Mouse (Mus musculus) heart, postnatal 36 days (tissue): Measurements from ENCODE around the gene Srf. TPM values are rescaled to one million over a fixed set of nuclear protein-coding genes. Genes with fewer than 3 reads are reported as not detected.

ENCODE experiments used
- DNase-seq, 2 experiments: peaks; one replicate each; pipeline ENCODE4 v3.0.0; 2021 to 2022
- intact Hi-C: fragments of 180-260 bp; cut with DNase I; formaldehyde crosslinking; loops from one replicate; pipeline ENCODE4 v1.15.1; 2025
- microRNA-seq, 2 experiments: library from miRNA; unstranded; fragments of <30 nt; microRNA quantifications; one replicate each; pipeline ENCODE4 v1.2.0; 2021; ENCODE audit warnings: borderline number of aligned reads in 2 of 2
- total RNA-seq, 2 experiments: library from RNA; stranded (reverse); gene quantifications; 2 replicates each; pipeline ENCODE4 v1.2.3; 2021

Srf gene
- total RNA-seq, 2 experiments from 2014 or later = 85.7 to 94.7 TPM

DNA sequence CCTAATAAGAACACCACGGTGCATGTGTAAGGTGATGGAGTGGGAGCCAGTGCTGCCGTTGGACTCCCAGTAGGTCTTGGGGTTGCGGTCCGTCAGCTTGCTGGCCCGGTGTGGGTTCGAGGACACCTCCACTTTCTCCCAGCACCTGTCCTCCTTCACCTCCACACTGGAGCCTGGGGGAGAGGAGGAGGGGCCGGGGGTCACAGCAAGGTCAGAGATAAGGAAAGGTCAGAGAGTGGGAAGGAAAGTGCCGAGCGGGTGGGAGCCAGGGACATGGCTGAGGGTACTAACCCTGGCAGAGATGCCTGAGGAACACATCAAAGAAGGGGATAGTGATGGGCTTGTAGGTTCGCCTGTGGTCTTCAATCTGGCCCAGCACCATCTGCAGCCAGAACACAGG lies 30.9 kb downstream of the Srf start:
- intact Hi-C loops = loop anchor here (1.0 kb wide), 3 partner anchors 24 to 112 kb away; no protein-coding TSS in a partner anchor
- DNase-seq = no peak

DNA sequence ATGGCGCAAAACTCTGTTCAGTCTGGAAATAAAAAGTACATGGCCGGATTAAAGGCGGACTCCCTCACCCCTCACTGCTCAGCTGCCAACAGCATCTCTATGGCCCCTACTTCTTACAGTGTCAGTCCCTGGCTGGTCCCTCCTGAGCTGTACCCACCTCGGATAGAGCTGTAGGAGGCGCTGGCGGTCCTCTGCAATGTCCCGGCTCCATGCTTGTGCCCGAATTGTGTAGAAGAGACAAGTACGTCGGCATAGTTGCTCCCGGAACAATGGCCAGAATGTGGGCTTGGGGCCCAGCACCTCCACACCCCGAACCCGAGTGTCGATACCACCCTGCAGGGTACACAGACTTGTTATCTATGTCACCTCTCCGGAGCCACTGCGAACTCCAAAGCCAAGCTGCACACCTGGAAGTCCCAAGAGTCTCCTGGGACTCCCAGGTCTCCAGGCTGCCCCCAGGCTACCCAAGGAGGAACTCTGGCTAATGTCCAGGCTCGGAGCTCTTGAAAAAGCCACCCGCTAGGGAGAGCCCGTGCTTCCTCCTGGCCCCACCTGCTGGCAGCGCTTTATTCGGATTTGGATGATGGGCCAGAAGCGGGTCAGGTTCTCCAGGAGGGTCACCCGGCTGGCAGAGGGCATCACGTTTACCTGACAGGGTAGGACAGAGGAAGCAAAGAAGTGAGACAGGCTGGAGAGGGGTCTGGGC lies 33.9 kb downstream of the Srf start:
- intact Hi-C loops = no loop called here
- no peak for DNase-seq

DNA sequence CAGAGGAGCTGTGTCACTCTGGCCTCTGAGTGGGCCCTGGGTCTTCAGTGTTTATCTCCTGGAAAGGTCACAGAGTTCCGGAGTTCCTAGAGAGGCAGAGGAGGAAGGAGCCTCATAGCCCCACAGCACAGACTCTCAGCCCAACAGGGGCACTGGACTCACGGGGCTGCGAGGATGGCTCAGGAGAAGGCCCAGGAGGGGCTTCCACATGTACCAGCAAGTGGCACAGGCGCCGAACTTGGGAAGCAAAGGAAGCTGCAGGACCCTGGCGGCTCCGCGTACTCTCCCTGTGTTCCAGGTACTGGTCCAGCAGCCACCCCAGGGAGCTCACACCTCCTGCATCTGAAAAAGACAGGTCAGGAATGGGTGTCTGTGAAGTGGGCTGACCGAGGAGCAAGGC lies 34.8 kb downstream of the Srf start:
- intact Hi-C loops = no loop called here
- no peak for DNase-seq

DNA sequence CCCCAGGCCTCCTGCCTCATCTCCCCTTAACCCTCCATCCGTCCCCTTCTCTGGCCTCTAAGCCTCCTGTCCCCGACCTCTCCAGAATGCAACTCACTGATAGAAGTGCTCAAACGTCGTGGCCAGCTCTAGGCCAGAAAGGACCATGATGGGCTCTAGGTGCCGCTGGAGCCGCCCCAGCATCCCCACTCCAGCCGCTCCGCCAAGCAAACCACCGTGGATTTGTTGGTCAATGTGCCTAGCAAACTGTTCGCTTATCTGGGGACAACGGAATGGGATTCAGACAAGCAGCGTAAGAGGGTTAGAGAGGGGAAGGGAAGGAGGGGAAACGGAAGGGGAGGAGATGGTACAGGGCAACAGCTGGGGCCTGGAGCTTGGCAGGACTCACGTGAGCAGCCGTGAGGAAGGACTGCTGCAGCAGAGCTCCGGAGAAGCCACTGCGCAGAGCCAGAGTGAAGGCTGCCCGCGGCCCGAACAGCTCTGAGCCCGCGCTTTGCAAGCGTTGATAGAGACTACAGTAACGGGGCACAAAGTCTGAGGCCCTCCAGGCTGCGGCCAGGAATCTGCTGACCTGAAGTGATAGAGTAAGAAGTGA lies 35.5 kb downstream of the Srf start:
- no peak for DNase-seq
- intact Hi-C loops = no loop called here

DNA sequence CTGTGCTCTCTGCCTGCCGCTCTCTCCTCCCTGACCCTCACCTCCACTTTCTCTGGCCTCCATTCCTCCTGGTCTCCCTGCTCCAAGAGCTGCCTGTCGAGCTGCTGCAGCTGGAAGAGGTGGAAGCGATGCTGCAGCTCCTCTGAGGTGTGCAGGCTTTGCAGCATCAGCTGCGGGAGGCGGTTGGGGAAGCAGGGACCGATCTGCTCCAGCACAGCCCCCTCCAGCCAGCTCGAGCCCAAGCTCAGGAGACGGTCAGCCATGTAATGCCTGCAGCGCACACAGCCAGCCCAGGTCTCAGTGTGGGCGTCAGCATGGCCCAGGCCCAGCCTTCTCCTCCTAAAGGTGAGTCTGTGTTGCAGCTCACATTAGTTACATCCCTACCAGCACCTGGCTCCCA lies 36.0 kb downstream of the Srf start:
- intact Hi-C loops = no loop called here
- no peak for DNase-seq

DNA sequence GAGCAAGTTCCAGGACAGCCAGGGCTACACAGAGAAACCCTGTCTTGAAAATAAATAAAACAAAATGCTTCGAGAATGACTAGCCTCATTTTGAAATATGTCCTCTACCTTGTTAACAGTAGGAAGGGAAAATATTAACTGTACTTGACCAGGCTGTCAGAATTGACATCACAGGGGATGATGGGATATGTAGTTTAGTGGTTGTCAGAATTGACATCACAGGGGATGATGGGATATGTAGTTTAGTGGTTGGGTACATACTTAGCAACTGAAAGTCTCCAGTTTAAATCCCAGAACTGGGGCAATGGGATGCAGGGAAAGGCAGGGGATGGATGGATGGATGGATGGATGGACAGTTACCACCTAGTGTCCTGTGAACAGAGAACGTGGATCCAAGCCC lies 42.6 kb downstream of the Srf start:
- intact Hi-C loops = no loop called here
- DNase-seq = no peak

DNA sequence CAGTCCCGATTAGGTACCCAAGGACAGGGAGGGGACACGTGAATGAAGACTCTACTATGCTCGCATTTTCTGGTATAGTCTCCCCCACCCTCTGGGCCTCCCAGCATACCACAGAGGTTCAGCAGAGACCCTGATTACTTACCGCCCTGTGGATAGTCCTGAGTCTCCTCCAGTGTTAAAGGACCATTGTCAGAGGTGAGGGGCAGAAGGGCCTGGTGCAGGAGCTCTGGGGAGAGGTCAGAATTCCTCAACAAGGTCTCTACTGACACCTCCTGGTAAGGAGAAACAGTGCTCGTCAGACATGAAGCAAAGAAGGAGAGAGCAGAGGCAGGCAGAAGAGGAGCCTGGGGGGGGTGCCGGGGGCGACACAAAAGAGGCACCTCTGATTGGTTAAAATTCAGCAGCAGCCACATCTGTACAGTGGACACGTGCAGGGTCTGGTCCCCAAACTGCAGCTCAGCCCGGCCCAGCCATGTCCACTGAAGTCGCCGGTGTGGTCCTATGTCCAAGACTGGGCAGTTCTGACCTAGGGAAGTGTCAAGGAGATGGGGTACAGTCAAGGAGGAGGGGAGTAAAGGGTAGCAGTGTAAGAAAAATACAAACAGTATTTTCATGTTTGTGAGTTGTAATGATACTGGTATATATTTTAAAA lies 44.8 kb downstream of the Srf start:
- intact Hi-C loops = loop anchor here (1.0 kb wide), 1 partner anchor 75 kb away; no protein-coding TSS in a partner anchor
- DNase-seq = no peak

DNA sequence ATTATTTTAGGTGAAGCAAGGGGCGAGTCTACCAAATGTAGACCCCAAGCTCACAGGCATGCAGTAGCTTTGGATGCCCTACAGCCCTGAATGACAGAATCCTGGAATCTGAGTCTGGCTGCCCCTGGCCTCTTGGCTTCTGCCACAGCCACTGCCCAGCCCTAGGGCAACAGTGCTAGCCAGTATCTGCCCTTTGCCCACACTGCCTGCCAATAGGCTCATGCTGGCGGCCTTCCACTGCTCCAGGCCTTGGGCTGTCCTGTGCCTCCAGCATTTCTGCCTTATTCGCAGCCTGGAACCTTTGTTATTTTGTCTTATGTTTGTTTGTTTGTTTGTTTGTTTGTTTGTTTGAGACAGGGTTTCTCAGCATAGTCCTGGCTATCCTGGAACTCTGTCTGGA lies 50.4 kb downstream of the Srf start:
- intact Hi-C loops = no loop called here
- no peak for DNase-seq

DNA sequence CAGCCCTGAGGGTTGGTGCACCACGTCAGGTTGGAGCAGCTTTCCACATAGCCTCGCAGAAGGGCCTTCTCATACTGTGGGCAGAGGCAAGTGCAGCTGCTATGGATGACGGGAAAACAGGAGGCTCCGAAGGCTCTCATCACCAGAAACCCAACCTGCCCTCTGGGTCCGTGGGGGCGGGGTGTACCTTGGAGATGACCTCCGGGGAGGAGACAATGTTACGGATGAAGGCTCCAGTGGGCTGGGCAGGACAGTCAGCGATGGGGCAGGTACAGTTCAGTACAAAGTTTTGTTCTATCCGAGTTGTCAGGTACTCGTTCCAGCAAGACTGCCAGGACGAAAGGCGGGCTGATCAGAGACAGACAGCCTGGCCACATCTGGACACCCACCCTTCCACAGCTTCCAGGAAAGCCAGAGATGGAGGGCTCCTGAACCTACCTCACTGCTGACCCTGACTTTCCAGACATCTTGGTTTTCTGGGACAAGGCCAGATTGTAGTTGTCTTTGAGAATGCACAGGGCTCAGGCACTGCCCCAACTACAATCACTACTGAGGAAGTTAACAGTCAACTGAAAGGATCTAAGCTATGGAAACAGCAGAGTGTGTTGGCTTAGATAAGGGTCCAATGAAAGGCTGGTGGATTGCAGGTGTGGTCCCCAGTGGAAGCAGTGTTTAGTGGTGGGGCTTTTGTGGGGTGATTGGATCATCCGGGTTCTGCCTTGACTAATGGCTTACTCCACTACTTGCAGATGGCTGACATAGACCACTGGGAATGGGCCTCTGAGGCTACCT lies 51.9 kb downstream of the Srf start:
- intact Hi-C loops = no loop called here
- no peak for DNase-seq

DNA sequence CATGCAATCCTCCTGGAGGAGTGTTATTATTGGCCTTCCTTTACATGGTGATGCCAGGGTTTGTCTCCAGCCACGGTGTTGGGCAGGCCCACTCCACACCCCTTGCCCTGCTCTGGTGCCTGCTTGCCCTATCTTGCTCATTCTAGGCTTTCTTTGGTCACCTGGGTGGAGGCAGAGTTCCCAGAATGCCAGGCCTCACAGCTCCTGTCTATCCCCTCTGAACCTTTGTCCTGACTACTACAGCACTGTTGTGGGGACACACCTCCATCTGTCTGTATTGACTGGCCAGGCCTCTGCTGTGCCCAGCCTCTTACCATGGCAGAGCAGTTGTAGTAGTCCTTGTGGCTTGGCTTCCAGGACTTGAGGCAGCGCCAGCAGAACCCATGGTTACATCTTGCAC lies 53.2 kb downstream of the Srf start:
- intact Hi-C loops = no loop called here
- DNase-seq = no peak

Small RNA genes lying within 50 kb of the gene (microRNA-seq; reads per million reads assigned to microRNA genes)
- gene Mir6976 = 0 to 0.67 reads per million in 2 experiments

Other genes starting within 250 kb of the Srf start
- 1 to 10 TPM; 3.8 to 4.9 TPM for gene Abcc10, start 227.8 kb downstream of the Srf start, total RNA-seq
- 10 to 100 TPM; 17.6 to 19.1 TPM for gene Zfp318, start 172.4 kb downstream of the Srf start, total RNA-seq
- gene Crip3, start 127.2 kb downstream of the Srf start, total RNA-seq = 1 to 10 TPM in 1 of 2 experiments, not detected in 1; 1.2 TPM
- gene Slc22a7, start 117.7 kb downstream of the Srf start, total RNA-seq = not detected
- under 1 TPM; 0.19 TPM for gene Ttbk1, start 68.5 kb downstream of the Srf start, total RNA-seq
- 1 to 10 TPM in 1 of 2 experiments, under 1 TPM in 1; 0.89 to 2.2 TPM for gene Dnph1, start 59.5 kb downstream of the Srf start, total RNA-seq
- gene Cul9, start 9.8 kb downstream of the Srf start, total RNA-seq = 10 to 100 TPM; 20.3 to 24.0 TPM
- 1 to 10 TPM; 2.7 to 4.0 TPM for gene Ptk7, start 73.3 kb upstream of the Srf start, total RNA-seq
- 10 to 100 TPM; 24.5 to 29.1 TPM for gene Klc4, start 89.8 kb upstream of the Srf start, total RNA-seq
- 100 to 1,000 TPM; 130 to 134 TPM for gene Mrpl2, start 90.1 kb upstream of the Srf start, total RNA-seq
- gene Cul7, start 94.2 kb upstream of the Srf start, total RNA-seq = 10 to 100 TPM; 20.7 to 23.8 TPM
- gene Rrp36, start 118.2 kb upstream of the Srf start, total RNA-seq = 10 to 100 TPM in 1 of 2 experiments, 1 to 10 TPM in 1; 9.5 to 10.7 TPM
- 10 to 100 TPM; 48.0 to 49.3 TPM for gene Mea1, start 122.6 kb upstream of the Srf start, total RNA-seq
- 10 to 100 TPM; 85.5 to 87.7 TPM for gene Klhdc3, start 124.7 kb upstream of the Srf start, total RNA-seq
- gene Ppp2r5d, start 148.9 kb upstream of the Srf start, total RNA-seq = 10 to 100 TPM; 33.2 TPM
- gene Pex6, start 155.3 kb upstream of the Srf start, total RNA-seq = 10 to 100 TPM; 31.8 to 32.3 TPM
- gene Gnmt, start 173.0 kb upstream of the Srf start, total RNA-seq = 1 to 10 TPM; 1.8 to 3.1 TPM
- gene Cnpy3, start 196.0 kb upstream of the Srf start, total RNA-seq = 10 to 100 TPM; 18.4 to 19.2 TPM
- not detected for gene Ptcra, start 207.5 kb upstream of the Srf start, total RNA-seq
- 10 to 100 TPM; 25.4 to 27.6 TPM for gene 2310039H08Rik, start 216.5 kb upstream of the Srf start, total RNA-seq
- 10 to 100 TPM; 54.2 to 55.4 TPM for gene Rpl7l1, start 226.5 kb upstream of the Srf start, total RNA-seq